Mouse (Mus musculus) neural tube, embryonic 15.5 days (tissue): ENCODE data around the gene Rom1. TPM values are rescaled to one million over a fixed set of nuclear protein-coding genes. Genes with fewer than 3 reads are reported as not detected.

Source experiments
- microRNA-seq: library from miRNA; unstranded; fragments of <30 nt; microRNA quantifications from one replicate; pipeline ENCODE4, GENCODE M21; 2017
- polyA plus RNA-seq: library from polyadenylated mRNA; unstranded; fragments of >200 nt; fragmentation: Nextera tagmentation; extraction: Ambion mirVana; gene quantifications from 2 replicates; pipeline ENCODE4 v1.2.1, GENCODE M21; 2015

The Rom1 gene
- polyA plus RNA-seq, 1 experiment from 2014 or later, result 3.0 TPM

Small RNA genes within 50 kb of the gene (microRNA-seq; reads per million reads assigned to microRNA genes)
- gene Mir5136, result not detected

Other genes starting within 250 kb of the Rom1 start
- gene Slc3a2, start 206.0 kb downstream of the Rom1 start, polyA plus RNA-seq, result 158 and 159 TPM in 2 replicates
- gene Wdr74, start 193.5 kb downstream of the Rom1 start, polyA plus RNA-seq, result 91.0 and 95.2 TPM in 2 replicates
- gene 1700092M07Rik, start 188.6 kb downstream of the Rom1 start, polyA plus RNA-seq, result 1.5 and 2.2 TPM in 2 replicates
- 124 and 127 TPM in 2 replicates for gene Stx5a, start 187.9 kb downstream of the Rom1 start, polyA plus RNA-seq
- gene Nxf1, start 172.3 kb downstream of the Rom1 start, polyA plus RNA-seq, result 127 and 140 TPM in 2 replicates
- gene Tmem223, start 158.4 kb downstream of the Rom1 start, polyA plus RNA-seq, result 218 and 235 TPM in 2 replicates
- 28.2 and 46.3 TPM in 2 replicates for gene Tmem179b, start 154.9 kb downstream of the Rom1 start, polyA plus RNA-seq
- gene Taf6l, start 142.9 kb downstream of the Rom1 start, polyA plus RNA-seq, result 28.5 and 29.4 TPM in 2 replicates
- 143 and 147 TPM in 2 replicates for gene Polr2g, start 130.8 kb downstream of the Rom1 start, polyA plus RNA-seq
- 6.5 TPM in 2 replicates for gene Zbtb3, start 126.8 kb downstream of the Rom1 start, polyA plus RNA-seq
- gene Ttc9c, start 110.0 kb downstream of the Rom1 start, polyA plus RNA-seq, result 54.2 and 57.3 TPM in 2 replicates
- gene Hnrnpul2, start 109.3 kb downstream of the Rom1 start, polyA plus RNA-seq, result 5.1 and 5.9 TPM in 2 replicates
- gene AC129217.1, start 99.6 kb downstream of the Rom1 start, polyA plus RNA-seq, result not detected in 2 replicates
- 107 and 110 TPM in 2 replicates for gene Bscl2, start 91.9 kb downstream of the Rom1 start, polyA plus RNA-seq
- gene Gng3, start 90.2 kb downstream of the Rom1 start, polyA plus RNA-seq, result 414 and 512 TPM in 2 replicates
- gene Lrrn4cl, start 78.6 kb downstream of the Rom1 start, polyA plus RNA-seq, result 1.1 and 1.4 TPM in 2 replicates
- gene Ubxn1, start 57.9 kb downstream of the Rom1 start, polyA plus RNA-seq, result 138 and 156 TPM in 2 replicates
- 62.6 and 65.7 TPM in 2 replicates for gene Uqcc3, start 48.4 kb downstream of the Rom1 start, polyA plus RNA-seq
- gene Lbhd1, start 45.6 kb downstream of the Rom1 start, polyA plus RNA-seq, result 44.5 and 47.3 TPM in 2 replicates
- not detected in 2 replicates for gene Gm49403, start 45.4 kb downstream of the Rom1 start, polyA plus RNA-seq
- gene 1810009A15Rik, start 40.5 kb downstream of the Rom1 start, polyA plus RNA-seq, result 40.1 and 48.2 TPM in 2 replicates
- 0.27 and 0.45 TPM in 2 replicates for gene Gm49416, start 40.4 kb downstream of the Rom1 start, polyA plus RNA-seq
- 31.0 and 35.4 TPM in 2 replicates for gene Ints5, start 36.4 kb downstream of the Rom1 start, polyA plus RNA-seq
- 75.4 and 82.2 TPM in 2 replicates for gene Ganab, start 31.3 kb downstream of the Rom1 start, polyA plus RNA-seq
- 80.4 and 89.1 TPM in 2 replicates for gene B3gat3, start 9.0 kb downstream of the Rom1 start, polyA plus RNA-seq
- gene Eml3, start 196 bp upstream of the Rom1 start, polyA plus RNA-seq, result 13.9 and 17.1 TPM in 2 replicates
- 94.8 and 117 TPM in 2 replicates for gene Mta2, start 12.5 kb upstream of the Rom1 start, polyA plus RNA-seq
- 25.4 and 26.0 TPM in 2 replicates for gene Tut1, start 24.5 kb upstream of the Rom1 start, polyA plus RNA-seq
- 291 and 348 TPM in 2 replicates for gene Eef1g, start 37.7 kb upstream of the Rom1 start, polyA plus RNA-seq
- gene Ahnak, start 59.9 kb upstream of the Rom1 start, polyA plus RNA-seq, result 4.4 and 8.0 TPM in 2 replicates
- gene Scgb1a1, start 158.6 kb upstream of the Rom1 start, polyA plus RNA-seq, result not detected in 2 replicates
- gene Asrgl1, start 206.3 kb upstream of the Rom1 start, polyA plus RNA-seq, result 31.6 and 32.6 TPM in 2 replicates